Mouse (Mus musculus) C2C12 (cell line): ENCODE data around the gene Rpgr.

Source experiments
- CEBPB ChIP-seq: IDR thresholded peaks from one replicate; pipeline ENCODE4 v1.6.1; 2011; ENCODE audit warnings: low read depth, mild to moderate bottlenecking, control low read depth, moderate library complexity
- CTCF ChIP-seq: IDR thresholded peaks from one replicate; pipeline ENCODE4 v1.5.1; 2011; ENCODE audit not compliant: control insufficient read depth, insufficient read depth, insufficient read length
- FOSL1 ChIP-seq: IDR thresholded peaks from one replicate; pipeline ENCODE4 v1.8.0; 2011; ENCODE audit warnings: mild to moderate bottlenecking, low read length; ENCODE audit not compliant: poor library complexity, insufficient read depth, severe bottlenecking
- MAX ChIP-seq: IDR thresholded peaks from one replicate; pipeline ENCODE4 v1.6.1; 2011; ENCODE audit warnings: mild to moderate bottlenecking, control low read depth
- MYOD1 ChIP-seq: IDR thresholded peaks from one replicate; pipeline ENCODE4 v1.6.1; 2011; ENCODE audit warnings: low read depth; ENCODE audit not compliant: control insufficient read depth, insufficient read length
- MYOG ChIP-seq: IDR thresholded peaks from one replicate; pipeline ENCODE4 v1.6.1; 2011; ENCODE audit not compliant: control insufficient read depth, insufficient read length; ENCODE audit errors: extremely low read depth
- USF1 ChIP-seq: IDR thresholded peaks from one replicate; pipeline ENCODE4 v1.6.1; 2011; ENCODE audit warnings: low read depth, mild to moderate bottlenecking, control low read depth, moderate library complexity

DNA sequence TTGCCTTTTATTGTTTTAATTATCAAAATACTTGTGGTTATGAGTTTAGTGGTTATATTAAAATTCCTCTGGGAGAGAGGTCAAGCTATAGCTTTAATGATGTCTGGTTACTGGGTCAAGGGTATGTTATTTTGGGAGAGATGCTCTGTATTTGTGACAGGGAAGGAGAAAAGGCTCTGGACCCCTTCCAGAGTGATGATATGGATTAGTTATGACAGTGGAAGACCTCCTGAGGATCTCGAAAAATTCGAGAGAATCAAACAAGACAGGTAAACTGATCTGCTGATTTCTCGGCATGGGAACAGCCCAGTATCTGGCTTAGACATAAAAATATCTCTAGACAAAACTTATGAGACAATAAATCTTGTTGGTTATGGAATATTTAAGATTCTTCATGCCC is 27.2 kb upstream of the Rpgr start:
- no peak for TF ChIP-seq CTCF
- no peak for TF ChIP-seq MAX
- TF ChIP-seq MYOD1, result no peak
- no peak for TF ChIP-seq USF1
- no peak for TF ChIP-seq CEBPB
- no peak for TF ChIP-seq MYOG
- no peak for TF ChIP-seq FOSL1
